Mouse (Mus musculus): ENCODE measurements around the gene Eif3l. TPM values are rescaled to one million over a fixed set of nuclear protein-coding genes. Genes with fewer than 3 reads are reported as not detected.

Eif3l gene
- polyA plus RNA-seq, 1 experiment, result not detected

DNA sequence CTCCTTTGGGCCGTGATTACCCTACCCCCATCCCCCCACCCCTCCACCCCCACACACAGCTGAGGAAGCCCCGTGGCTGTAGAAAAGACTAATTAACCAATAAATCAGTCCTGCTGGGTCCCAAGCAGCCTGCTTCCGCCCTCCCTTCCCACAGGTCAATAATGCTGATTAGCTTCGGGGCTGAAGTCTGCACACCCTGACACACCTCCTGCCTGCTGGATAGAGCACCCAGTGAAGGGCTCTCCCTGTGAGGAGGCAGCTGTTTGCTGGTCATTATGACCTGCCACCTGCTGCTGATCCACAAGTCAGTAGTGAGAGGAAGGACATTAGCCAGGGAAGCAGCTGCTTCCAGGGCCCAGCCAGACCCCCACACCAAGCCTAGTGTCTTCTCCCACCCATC is 30.1 kb upstream of the Eif3l start:
- Histone ChIP-seq H3K27ac (ENCODE audit: insufficient read depth, low read depth, low read length) (no peak overlapping the region), H3K4me1 (ENCODE audit: control insufficient read depth, insufficient read depth, low read length) (peaks cover 18% of the 10 kb centered on the region), H3K4me3 (ENCODE audit: insufficient read depth, low read depth, low read length) (no peak overlapping the region)
- 28% methylated on average over 4 of the region's 4 CpGs for WGBS
- TF ChIP-seq POLR2A (IDR thresholded peaks at IDR 0.05; ENCODE audit: insufficient read depth, low read depth, low read length) (no peak), CTCF (IDR thresholded peaks at IDR 0.05; ENCODE audit: insufficient read depth, low read depth, low read length) (no peak)

DNA sequence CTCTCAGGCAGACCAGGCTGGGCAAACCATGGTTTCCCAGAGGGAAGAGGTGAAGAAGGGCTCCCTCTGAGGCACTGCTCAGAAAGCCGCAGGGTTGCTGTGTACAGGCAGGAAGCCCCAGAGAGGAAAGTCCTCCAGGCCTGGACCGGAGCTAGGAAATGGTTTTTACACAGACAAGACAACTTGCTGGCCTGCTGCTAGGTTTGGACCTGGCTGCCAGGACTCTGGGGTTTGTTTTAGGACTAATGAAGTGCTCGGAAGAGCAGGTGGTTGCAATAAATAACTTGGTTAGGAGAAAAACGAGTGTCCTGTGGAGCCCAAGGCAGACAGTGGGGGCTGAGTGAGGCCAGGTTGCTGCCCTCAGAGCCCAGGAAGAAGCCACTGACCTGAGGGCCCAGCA is 26.8 kb upstream of the Eif3l start:
- TF ChIP-seq CTCF (IDR thresholded peaks at IDR 0.05; ENCODE audit: insufficient read depth, low read depth, low read length) (no peak), POLR2A (IDR thresholded peaks at IDR 0.05; ENCODE audit: insufficient read depth, low read depth, low read length) (no peak)
- no peak overlapping the region for H3K27ac ChIP-seq (ENCODE audit: insufficient read depth, low read depth, low read length)
- 75% methylated on average over 4 of the region's 4 CpGs for WGBS
- peaks cover 9% of the 10 kb centered on the region for H3K4me1 ChIP-seq (ENCODE audit: control insufficient read depth, insufficient read depth, low read length)
- H3K4me3 ChIP-seq (ENCODE audit: insufficient read depth, low read depth, low read length), result no peak overlapping the region

GRCm38 (mm10) chr15:79050160-79050845 is 24.7 kb upstream of the Eif3l start:
- Histone ChIP-seq H3K4me1 (ENCODE audit: control insufficient read depth, insufficient read depth, low read length) (peaks cover 8% of the 10 kb centered on the region), H3K4me3 (ENCODE audit: insufficient read depth, low read depth, low read length) (no peak overlapping the region), H3K27ac (ENCODE audit: insufficient read depth, low read depth, low read length) (no peak overlapping the region)
- WGBS, result 44% methylated on average over 9 of the region's 9 CpGs
- TF ChIP-seq POLR2A (IDR thresholded peaks at IDR 0.05; ENCODE audit: insufficient read depth, low read depth, low read length) (no peak), CTCF (IDR thresholded peaks at IDR 0.05; ENCODE audit: insufficient read depth, low read depth, low read length) (no peak)

DNA sequence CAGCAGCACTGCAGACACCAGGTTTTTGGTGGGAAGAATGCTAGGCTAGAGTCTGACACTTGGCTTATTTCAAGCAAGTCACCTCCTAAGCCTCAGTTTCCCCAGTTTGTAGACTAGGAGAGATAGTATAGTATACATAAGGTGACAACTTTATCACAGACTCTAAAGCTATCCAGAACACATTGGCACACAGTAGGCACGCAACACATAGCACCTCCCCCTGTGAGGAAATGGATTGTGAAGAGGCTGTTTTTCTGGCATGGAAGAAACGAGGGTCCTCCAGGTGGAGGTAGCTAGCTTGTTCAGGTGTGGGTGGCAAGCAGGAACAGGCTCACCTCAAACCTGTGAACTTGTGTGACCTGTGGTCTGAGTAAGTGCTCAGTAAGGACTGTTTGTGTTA is 24.0 kb upstream of the Eif3l start:
- Histone ChIP-seq H3K27ac (ENCODE audit: insufficient read depth, low read depth, low read length) (no peak overlapping the region), H3K4me3 (ENCODE audit: insufficient read depth, low read depth, low read length) (no peak overlapping the region), H3K4me1 (ENCODE audit: control insufficient read depth, insufficient read depth, low read length) (peaks cover 8% of the 10 kb centered on the region)
- 80% methylated on average over 2 of the region's 2 CpGs for WGBS
- TF ChIP-seq CTCF (IDR thresholded peaks at IDR 0.05; ENCODE audit: insufficient read depth, low read depth, low read length) (no peak), POLR2A (IDR thresholded peaks at IDR 0.05; ENCODE audit: insufficient read depth, low read depth, low read length) (no peak)

DNA sequence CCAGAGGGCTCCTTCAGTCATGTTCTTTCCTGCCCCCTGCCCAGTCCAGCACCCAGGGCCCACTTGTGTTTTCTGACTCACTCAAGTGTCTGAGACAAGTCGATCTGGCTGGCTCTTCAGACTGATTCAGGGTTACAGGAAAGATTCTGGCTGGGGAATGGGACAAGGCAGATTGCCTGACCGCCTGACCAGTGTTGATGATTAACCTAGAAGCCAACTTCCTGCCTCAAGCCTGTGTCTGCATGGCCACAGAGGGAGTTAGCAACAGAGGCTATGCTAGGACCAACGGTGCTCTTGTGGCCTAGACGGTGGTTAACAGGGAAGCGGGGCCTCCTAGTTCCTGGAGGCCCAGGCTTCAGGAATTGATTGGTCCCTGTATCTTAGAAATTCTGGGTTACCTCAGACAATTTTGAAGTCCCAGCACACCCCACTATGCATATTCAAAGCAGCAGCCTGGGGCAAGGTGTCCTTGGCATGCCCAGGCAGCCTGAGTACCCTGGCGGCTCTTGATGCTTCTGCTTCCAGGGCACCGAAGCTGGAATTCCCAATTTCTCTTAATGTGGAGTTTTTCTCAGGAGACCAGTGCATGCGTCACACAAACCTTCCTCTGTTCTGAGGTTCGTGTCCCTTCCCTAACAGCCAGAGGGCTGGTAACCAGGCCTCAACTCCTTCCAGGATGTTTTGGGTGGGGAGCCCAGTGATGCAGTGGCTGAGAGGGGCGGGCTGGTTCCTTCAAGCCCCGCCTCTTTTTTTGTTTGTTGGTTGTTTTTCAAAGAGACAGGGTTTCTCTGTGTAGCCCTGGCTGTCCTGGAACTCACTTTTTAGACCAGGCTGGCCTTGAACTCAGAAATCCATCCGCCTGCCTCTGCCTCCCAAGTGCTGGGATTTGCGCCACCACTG is 23.3 kb upstream of the Eif3l start:
- WGBS, result 73% methylated on average over 13 of the region's 13 CpGs
- no peak overlapping the region for H3K27ac ChIP-seq (ENCODE audit: insufficient read depth, low read depth, low read length)
- H3K4me1 ChIP-seq (ENCODE audit: control insufficient read depth, insufficient read depth, low read length), result peaks cover 8% of the 10 kb centered on the region
- TF ChIP-seq CTCF (IDR thresholded peaks at IDR 0.05; ENCODE audit: insufficient read depth, low read depth, low read length) (no peak), POLR2A (IDR thresholded peaks at IDR 0.05; ENCODE audit: insufficient read depth, low read depth, low read length) (no peak)
- no peak overlapping the region for H3K4me3 ChIP-seq (ENCODE audit: insufficient read depth, low read depth, low read length)

DNA sequence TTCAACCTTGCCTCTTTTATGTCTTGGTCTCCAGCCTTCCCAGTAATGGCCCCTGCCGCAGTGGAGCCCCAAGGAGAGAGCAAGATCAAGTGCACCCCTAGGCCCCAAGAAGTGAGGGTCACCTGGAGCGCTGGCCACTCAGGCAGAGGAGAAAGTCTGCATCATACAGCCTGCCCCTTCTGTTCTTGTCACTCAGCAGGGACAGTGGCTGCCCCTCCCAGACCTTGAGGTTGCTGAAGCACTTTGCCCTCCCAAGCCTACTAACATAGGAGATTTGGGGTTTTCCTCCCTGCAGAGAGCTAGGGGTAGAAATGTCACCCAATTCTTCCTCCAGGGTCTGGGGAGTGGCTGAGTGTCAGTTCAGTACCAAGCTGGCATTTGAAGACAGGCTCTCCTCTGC is 22.6 kb upstream of the Eif3l start:
- WGBS, result 82% methylated on average over 2 of the region's 2 CpGs
- TF ChIP-seq CTCF (IDR thresholded peaks at IDR 0.05; ENCODE audit: insufficient read depth, low read depth, low read length) (no peak), POLR2A (IDR thresholded peaks at IDR 0.05; ENCODE audit: insufficient read depth, low read depth, low read length) (no peak)
- H3K4me3 ChIP-seq (ENCODE audit: insufficient read depth, low read depth, low read length), result no peak overlapping the region
- peaks cover 8% of the 10 kb centered on the region for H3K4me1 ChIP-seq (ENCODE audit: control insufficient read depth, insufficient read depth, low read length)
- no peak overlapping the region for H3K27ac ChIP-seq (ENCODE audit: insufficient read depth, low read depth, low read length)

GRCm38 (mm10) chr15:79056601-79057000 is 18.4 kb upstream of the Eif3l start:
- H3K4me3 ChIP-seq (ENCODE audit: insufficient read depth, low read depth, low read length), result no peak overlapping the region
- 89% methylated on average over 7 of the region's 7 CpGs for WGBS
- no peak for TF ChIP-seq POLR2A (IDR thresholded peaks at IDR 0.05; ENCODE audit: insufficient read depth, low read depth, low read length)
- TF ChIP-seq CTCF (IDR thresholded peaks at IDR 0.05; ENCODE audit: insufficient read depth, low read depth, low read length), result no peak
- H3K4me1 ChIP-seq (ENCODE audit: control insufficient read depth, insufficient read depth, low read length), result no peaks in the 10 kb centered on the region; the same call in 1 of the 2 replicates
- no peak overlapping the region for H3K27ac ChIP-seq (ENCODE audit: insufficient read depth, low read depth, low read length)

GRCm38 (mm10) chr15:79057850-79058249 is 17.1 kb upstream of the Eif3l start:
- H3K4me3 ChIP-seq (ENCODE audit: insufficient read depth, low read depth, low read length), result no peak overlapping the region
- TF ChIP-seq CTCF (IDR thresholded peaks at IDR 0.05; ENCODE audit: insufficient read depth, low read depth, low read length) (no peak), POLR2A (IDR thresholded peaks at IDR 0.05; ENCODE audit: insufficient read depth, low read depth, low read length) (no peak)
- WGBS, result 89% methylated on average over 6 of the region's 6 CpGs
- H3K4me1 ChIP-seq (ENCODE audit: control insufficient read depth, insufficient read depth, low read length), result no peaks in the 10 kb centered on the region; the same call in 1 of the 2 replicates
- H3K27ac ChIP-seq (ENCODE audit: insufficient read depth, low read depth, low read length), result no peak overlapping the region

Data from olfactory bulb, adult 2 months (tissue).